Mouse (Mus musculus) layer of hippocampus, adult 2 months (tissue): ENCODE results near the gene Pate4. TPM values are rescaled to one million over a fixed set of nuclear protein-coding genes. Genes with fewer than 3 reads are reported as not detected.

ENCODE experiments used
- DNase-seq, 2 experiments: peaks; one replicate each; pipeline ENCODE4 v3.0.0; 2022; ENCODE audit warnings: low spot score in 2 of 2
- H3K27ac ChIP-seq: fragments of 200-600 bp; 2 replicates; pipeline ENCODE4 v1.8.1; 2022
- H3K4me3 ChIP-seq: fragments of 200-600 bp; 2 replicates; pipeline ENCODE4 v1.8.1; 2022; ENCODE audit warnings: mild to moderate bottlenecking
- CTCF ChIP-seq: fragments of 200-600 bp; conservative IDR thresholded peaks from 2 replicates; pipeline ENCODE4 v1.8.1; 2022; ENCODE audit warnings: antibody characterized with exemption, mild to moderate bottlenecking, moderate library complexity
- total RNA-seq, 2 experiments: library from RNA; stranded (reverse); gene quantifications; 2 replicates each; pipeline ENCODE4 v1.2.3; 2021

The Pate4 gene
- total RNA-seq, 2 experiments from 2014 or later, result not detected

DNA sequence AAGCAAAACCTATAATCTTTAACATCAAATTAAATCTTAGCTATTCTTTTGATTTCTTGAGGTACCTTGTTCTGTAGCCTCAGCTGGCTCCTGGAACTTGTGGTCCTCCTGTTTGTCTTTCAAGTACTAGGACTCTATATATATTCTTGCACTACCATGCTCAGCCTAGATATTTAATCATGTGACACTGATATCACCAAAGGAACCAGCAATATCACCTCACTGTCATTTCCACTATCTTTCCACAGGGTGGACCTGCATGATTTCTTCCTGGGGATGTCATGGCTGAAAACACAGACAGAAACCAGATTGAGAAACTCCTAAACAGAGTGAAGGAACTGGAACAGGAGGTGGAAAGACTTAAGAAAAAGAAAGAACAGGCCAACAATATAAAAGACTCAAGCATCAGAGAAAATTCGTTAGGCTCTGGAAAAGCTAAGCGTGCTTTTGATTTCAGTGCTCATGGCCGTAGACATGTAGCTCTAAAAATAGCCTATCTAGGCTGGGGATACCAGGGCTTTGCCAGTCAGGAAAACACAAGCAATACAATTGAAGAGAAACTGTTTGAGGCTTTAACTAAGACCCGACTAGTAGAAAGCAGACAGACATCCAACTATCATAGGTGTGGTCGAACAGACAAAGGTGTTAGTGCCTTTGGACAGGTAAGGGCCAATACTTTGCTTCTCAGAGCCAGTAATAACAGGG is 47.1 kb downstream of the Pate4 start:
- no peak overlapping the region for H3K27ac ChIP-seq
- DNase-seq, result no peak
- TF ChIP-seq CTCF, result no peak
- H3K4me3 ChIP-seq, result no peak overlapping the region

DNA sequence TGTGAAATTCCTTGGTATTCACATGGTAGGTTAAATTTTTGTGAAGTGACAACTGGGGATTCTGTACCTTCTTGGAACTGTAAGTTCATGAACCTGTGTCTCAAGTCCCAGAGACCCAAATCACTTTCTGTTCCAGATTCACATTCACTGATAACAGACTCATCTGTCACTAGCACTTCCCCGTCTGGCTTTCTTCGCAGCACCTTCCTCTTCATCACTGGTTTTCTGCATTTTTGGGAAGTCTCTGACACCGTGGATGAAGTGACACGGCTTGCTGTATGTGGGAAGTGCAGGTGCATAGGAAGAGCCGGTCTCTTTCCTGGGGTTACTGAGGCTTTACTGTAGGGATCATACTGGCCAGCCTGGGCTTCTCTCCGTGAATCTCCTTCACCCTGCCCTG is 50.2 kb downstream of the Pate4 start:
- no peak for TF ChIP-seq CTCF
- no peak overlapping the region for H3K4me3 ChIP-seq
- DNase-seq, result no peak

DNA sequence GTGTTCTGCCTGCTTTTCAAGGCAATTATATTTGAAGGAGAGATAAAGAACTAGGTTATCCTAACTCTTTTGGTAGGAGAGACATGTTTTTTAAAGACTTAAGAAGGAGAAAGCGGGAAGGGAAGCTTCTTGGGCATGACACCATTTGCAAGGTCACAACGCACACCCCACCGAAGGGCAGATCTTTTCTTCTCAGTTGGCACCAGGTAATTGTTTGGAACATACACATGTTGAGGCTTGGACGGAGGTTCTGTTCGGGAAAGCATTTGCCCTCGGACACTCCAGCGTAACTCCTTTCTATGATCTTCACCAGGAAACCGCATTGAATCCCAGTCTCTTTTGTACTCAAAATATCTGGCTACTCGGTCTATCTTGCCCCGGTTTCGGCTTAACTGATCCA is 50.7 kb downstream of the Pate4 start:
- DNase-seq, result no peak
- no peak overlapping the region for H3K27ac ChIP-seq
- no peak overlapping the region for H3K4me3 ChIP-seq
- no peak for TF ChIP-seq CTCF

More for the DNA sequence above, 50.2 kb downstream of the Pate4 start:
- H3K27ac ChIP-seq, result no peak overlapping the region

DNA sequence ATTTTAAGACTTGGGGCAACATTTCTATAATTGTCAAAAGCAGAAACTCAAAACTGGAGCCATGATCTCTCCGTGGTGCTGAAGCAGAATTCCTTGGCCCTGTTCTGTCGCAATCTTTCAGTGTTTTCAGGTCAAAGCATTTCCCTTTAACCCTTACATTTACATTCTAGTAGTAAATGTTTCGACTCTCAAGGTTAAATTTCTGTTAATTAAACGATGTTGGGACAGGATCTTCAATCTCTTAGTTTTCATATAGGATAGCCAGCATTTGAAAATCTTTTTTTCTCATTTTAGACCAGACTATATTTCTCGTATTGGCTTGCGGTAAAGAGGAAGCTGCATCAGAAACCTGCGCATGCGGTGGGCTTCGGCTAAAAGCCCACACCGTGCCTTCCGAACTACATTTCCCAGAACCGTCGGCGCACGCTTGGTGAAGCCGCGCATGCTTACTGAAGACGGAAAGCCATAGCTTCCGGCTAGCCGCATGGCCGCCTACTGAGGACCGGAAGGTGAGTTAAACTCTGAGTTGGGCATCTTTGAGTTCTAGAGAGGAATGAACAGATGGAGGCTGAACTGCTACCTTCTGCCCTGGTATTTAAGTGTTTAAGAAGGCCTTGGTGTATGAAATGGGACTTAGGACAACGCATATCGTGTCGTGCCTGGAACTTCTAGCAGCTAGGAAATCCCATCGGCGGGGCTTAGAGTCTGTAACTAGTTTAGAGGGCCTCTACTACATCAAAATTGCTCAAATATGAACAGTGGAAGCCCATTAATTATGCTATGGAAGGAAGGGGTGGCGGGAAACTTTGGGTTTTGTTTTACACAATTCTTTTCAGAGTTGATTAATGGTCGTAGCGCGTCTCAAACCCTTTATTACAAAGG is 52.5 kb downstream of the Pate4 start:
- peak; percentile 76 to 88 for DNase-seq
- peak overlapping the region; percentile 74 for H3K4me3 ChIP-seq
- no peak for TF ChIP-seq CTCF
- H3K27ac ChIP-seq, result peak overlapping the region; percentile 93

DNA sequence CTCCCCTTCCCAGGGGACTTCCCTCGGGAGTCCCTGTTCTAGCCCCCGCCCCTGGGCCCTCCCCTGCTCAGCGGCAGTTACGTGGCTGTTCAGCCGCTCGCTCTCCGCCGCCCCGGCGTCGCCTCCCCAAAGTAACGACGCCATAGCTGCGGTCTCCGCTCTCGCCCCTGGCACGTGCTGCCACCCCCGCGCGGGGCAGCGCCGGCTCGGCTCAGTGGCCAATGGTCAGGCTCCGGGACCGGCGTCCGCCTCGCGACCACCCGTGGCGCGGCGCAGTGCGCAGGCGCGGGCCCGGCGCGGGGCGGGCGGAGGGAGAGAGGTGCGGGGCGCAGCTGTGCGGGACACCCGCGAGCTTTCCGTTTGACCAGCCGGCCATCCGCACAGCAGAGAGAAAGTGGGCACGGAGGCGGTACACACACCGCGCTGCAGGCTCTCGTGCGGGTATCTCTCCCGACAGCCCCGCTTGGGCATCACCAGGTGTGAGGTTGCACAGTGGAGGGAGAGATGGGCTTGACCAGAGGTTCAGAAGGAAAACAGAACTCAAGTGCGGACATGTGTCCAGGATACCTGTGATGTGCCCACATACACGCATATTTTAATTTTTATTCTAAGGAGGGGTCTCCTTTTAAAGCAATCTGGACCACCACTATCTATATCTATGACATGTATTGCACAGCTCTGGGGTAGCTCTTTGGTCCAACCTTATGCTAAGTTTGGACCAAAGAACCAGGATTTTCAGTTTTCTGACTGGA is 53.3 kb downstream of the Pate4 start, which contains the start of the genes Ddx25 and Pus3:
TSS of gene Ddx25 (minus strand) at position 272 of the 752 bp plus-strand sequence.
TSS of gene Pus3 (plus strand) at position 339 of the 752 bp plus-strand sequence.
- TF ChIP-seq CTCF, result no peak
- peak; percentile 52 to 73 for DNase-seq
- Histone ChIP-seq H3K4me3 (peak within 1 kb of the TSS; percentile 74), H3K27ac (peak within 1 kb of the TSS; percentile 93)

Other genes starting within 250 kb of the Pate4 start
- 10 to 100 TPM; 11.3 to 14.2 TPM for gene Cdon, start 190.8 kb downstream of the Pate4 start, total RNA-seq
- not detected for gene Gm1113, start 93.7 kb downstream of the Pate4 start, total RNA-seq
- 10 to 100 TPM; 13.9 to 14.9 TPM for gene Ddx25, start 53.4 kb downstream of the Pate4 start, total RNA-seq
- gene Pus3, start 53.3 kb downstream of the Pate4 start, total RNA-seq, result 10 to 100 TPM; 13.0 to 14.2 TPM
- under 1 TPM; 0.74 to 0.79 TPM for gene Pate2, start 41.7 kb downstream of the Pate4 start, total RNA-seq
- 10 to 100 TPM; 13.0 to 15.8 TPM for gene Hyls1, start 41.5 kb downstream of the Pate4 start, total RNA-seq
- gene Pate3, start 36.3 kb upstream of the Pate4 start, total RNA-seq, result not detected
- gene Pate1, start 75.4 kb upstream of the Pate4 start, total RNA-seq, result not detected
- not detected for gene Gm17677, start 129.1 kb upstream of the Pate4 start, total RNA-seq
- not detected for gene Gm17727, start 166.2 kb upstream of the Pate4 start, total RNA-seq
- not detected for gene Gm27235, start 178.2 kb upstream of the Pate4 start, total RNA-seq
- not detected for gene D730048I06Rik, start 178.2 kb upstream of the Pate4 start, total RNA-seq
- not detected for gene 9230110F15Rik, start 232.2 kb upstream of the Pate4 start, total RNA-seq